Mouse (Mus musculus): ENCODE data around the gene Pcca. TPM values are rescaled to one million over a fixed set of nuclear protein-coding genes. Genes with fewer than 3 reads are reported as not detected.

The Pcca gene
- polyA plus RNA-seq, 1 experiment from 2014 or later, result 34.9 TPM

GRCm38 (mm10) chr14:122760803-122761202 is 226.7 kb downstream of the Pcca start:
- no peak overlapping the region for H3K9ac ChIP-seq
- no peak overlapping the region for H3K4me2 ChIP-seq (replicated peaks)
- no peak overlapping the region for H3K27ac ChIP-seq
- ATAC-seq (ENCODE audit: low FRiP score), result no peak
- H3K27me3 ChIP-seq, result no peaks in the 10 kb centered on the region
- H3K9me3 ChIP-seq (replicated peaks), result no peaks in the 10 kb centered on the region
- no peaks in the 10 kb centered on the region for H3K36me3 ChIP-seq
- 0 out of 2 replicates have a peak, but pooled peaks cover 3% of the 10 kb centered on the region for H3K4me1 ChIP-seq
- H3K4me3 ChIP-seq, result no peak overlapping the region

GRCm38 (mm10) chr14:122762603-122763002 is 228.5 kb downstream of the Pcca start:
- no peak overlapping the region for H3K4me3 ChIP-seq
- 0 out of 2 replicates have a peak, but pooled peaks cover 3% of the 10 kb centered on the region for H3K4me1 ChIP-seq
- H3K9me3 ChIP-seq (replicated peaks), result no peaks in the 10 kb centered on the region
- H3K36me3 ChIP-seq, result no peaks in the 10 kb centered on the region
- no peak for ATAC-seq (ENCODE audit: low FRiP score)
- no peak overlapping the region for H3K4me2 ChIP-seq (replicated peaks)
- H3K27ac ChIP-seq, result no peak overlapping the region
- H3K27me3 ChIP-seq, result no peaks in the 10 kb centered on the region
- H3K9ac ChIP-seq, result no peak overlapping the region

GRCm38 (mm10) chr14:122765951-122766350 is 231.8 kb downstream of the Pcca start:
- Histone ChIP-seq H3K9ac (no peak overlapping the region), H3K4me1 (0 out of 2 replicates have a peak, but pooled peaks cover 3% of the 10 kb centered on the region), H3K27me3 (no peaks in the 10 kb centered on the region), H3K27ac (no peak overlapping the region), H3K4me2 (replicated peaks) (no peak overlapping the region), H3K9me3 (replicated peaks) (no peaks in the 10 kb centered on the region), H3K4me3 (no peak overlapping the region), H3K36me3 (no peaks in the 10 kb centered on the region)
- ATAC-seq (ENCODE audit: low FRiP score), result no peak
- WGBS, result 60% methylated on average over 2 of the region's 2 CpGs

GRCm38 (mm10) chr14:122766448-122766847 is 232.3 kb downstream of the Pcca start:
- H3K4me1 ChIP-seq, result 0 out of 2 replicates have a peak, but pooled peaks cover 3% of the 10 kb centered on the region
- no peak overlapping the region for H3K4me3 ChIP-seq
- H3K4me2 ChIP-seq (replicated peaks), result no peak overlapping the region
- H3K36me3 ChIP-seq, result no peaks in the 10 kb centered on the region
- no peaks in the 10 kb centered on the region for H3K27me3 ChIP-seq
- H3K9me3 ChIP-seq (replicated peaks), result no peaks in the 10 kb centered on the region
- no peak overlapping the region for H3K9ac ChIP-seq
- no peak overlapping the region for H3K27ac ChIP-seq
- no peak for ATAC-seq (ENCODE audit: low FRiP score)
- 96% methylated on average over 5 of the region's 5 CpGs for WGBS

GRCm38 (mm10) chr14:122784701-122785100 is 250.6 kb downstream of the Pcca start:
- Histone ChIP-seq H3K36me3 (no peaks in the 10 kb centered on the region), H3K4me3 (no peak overlapping the region), H3K27me3 (no peaks in the 10 kb centered on the region), H3K27ac (no peak overlapping the region), H3K4me2 (replicated peaks) (no peak overlapping the region), H3K4me1 (no peaks in the 10 kb centered on the region), H3K9me3 (replicated peaks) (no peaks in the 10 kb centered on the region), H3K9ac (no peak overlapping the region)
- ATAC-seq (ENCODE audit: low FRiP score), result no peak
- WGBS, result 84% methylated on average over 4 of the region's 4 CpGs

GRCm38 (mm10) chr14:122788199-122788598 is 254.1 kb downstream of the Pcca start:
- no peak for ATAC-seq (ENCODE audit: low FRiP score)

GRCm38 (mm10) chr14:122790111-122790510 is 256.0 kb downstream of the Pcca start:
- Histone ChIP-seq H3K9ac (no peak overlapping the region), H3K4me2 (replicated peaks) (no peak overlapping the region), H3K9me3 (replicated peaks) (no peaks in the 10 kb centered on the region), H3K27ac (no peak overlapping the region), H3K36me3 (no peaks in the 10 kb centered on the region), H3K4me3 (no peak overlapping the region), H3K27me3 (no peaks in the 10 kb centered on the region), H3K4me1 (no peaks in the 10 kb centered on the region)
- WGBS, result 80% methylated on average over 7 of the region's 7 CpGs
- ATAC-seq (ENCODE audit: low FRiP score), result no peak

More at GRCm38 (mm10) chr14:122788199-122788598, 254.1 kb downstream of the Pcca start:
- H3K27ac ChIP-seq, result no peak overlapping the region
- H3K27me3 ChIP-seq, result no peaks in the 10 kb centered on the region
- no peak overlapping the region for H3K4me2 ChIP-seq (replicated peaks)
- no peaks in the 10 kb centered on the region for H3K4me1 ChIP-seq
- H3K4me3 ChIP-seq, result no peak overlapping the region
- H3K36me3 ChIP-seq, result no peaks in the 10 kb centered on the region
- no peak overlapping the region for H3K9ac ChIP-seq
- WGBS, result 61% methylated on average over 2 of the region's 2 CpGs
- H3K9me3 ChIP-seq (replicated peaks), result no peaks in the 10 kb centered on the region

- WGBS, result 92% methylated on average over 4 of the region's 4 CpGs
- no peak overlapping the region for H3K27ac ChIP-seq
- H3K4me3 ChIP-seq, result no peak overlapping the region
- H3K36me3 ChIP-seq, result no peaks in the 10 kb centered on the region
- H3K4me1 ChIP-seq, result no peaks in the 10 kb centered on the region
- no peaks in the 10 kb centered on the region for H3K27me3 ChIP-seq
- H3K4me2 ChIP-seq (replicated peaks), result no peak overlapping the region
- no peaks in the 10 kb centered on the region for H3K9me3 ChIP-seq (replicated peaks)
- no peak overlapping the region for H3K9ac ChIP-seq
- no peak for ATAC-seq (ENCODE audit: low FRiP score)
Observed at GRCm38 (mm10) chr14:122793368-122793767, 259.2 kb downstream of the Pcca start.

- H3K9ac ChIP-seq, result no peak overlapping the region
- no peaks in the 10 kb centered on the region for H3K27me3 ChIP-seq
- H3K4me1 ChIP-seq, result no peaks in the 10 kb centered on the region
- H3K4me3 ChIP-seq, result no peak overlapping the region
- no peak for ATAC-seq (ENCODE audit: low FRiP score)
- WGBS, result 81% methylated on average over 4 of the region's 4 CpGs
- H3K36me3 ChIP-seq, result no peaks in the 10 kb centered on the region
- no peak overlapping the region for H3K4me2 ChIP-seq (replicated peaks)
- no peaks in the 10 kb centered on the region for H3K9me3 ChIP-seq (replicated peaks)
- no peak overlapping the region for H3K27ac ChIP-seq
Observed at GRCm38 (mm10) chr14:122800296-122800695, 266.2 kb downstream of the Pcca start.

- H3K4me1 ChIP-seq, result no peaks in the 10 kb centered on the region
- H3K4me2 ChIP-seq (replicated peaks), result no peak overlapping the region
- H3K27ac ChIP-seq, result no peak overlapping the region
- no peak overlapping the region for H3K4me3 ChIP-seq
- WGBS, result 81% methylated on average over 3 of the region's 3 CpGs
- H3K36me3 ChIP-seq, result no peaks in the 10 kb centered on the region
- H3K9ac ChIP-seq, result no peak overlapping the region
- ATAC-seq (ENCODE audit: low FRiP score), result no peak
- no peaks in the 10 kb centered on the region for H3K27me3 ChIP-seq
- H3K9me3 ChIP-seq (replicated peaks), result no peaks in the 10 kb centered on the region
Observed at GRCm38 (mm10) chr14:122821002-122821401, 286.9 kb downstream of the Pcca start.

- 58% methylated on average over 2 of the region's 2 CpGs for WGBS
- ATAC-seq (ENCODE audit: low FRiP score), result no peak
- H3K36me3 ChIP-seq, result no peaks in the 10 kb centered on the region
Observed at GRCm38 (mm10) chr14:122823791-122824190, 289.7 kb downstream of the Pcca start.

GRCm38 (mm10) chr14:122825464-122825863 is 291.3 kb downstream of the Pcca start:
- Histone ChIP-seq H3K4me3 (no peak overlapping the region), H3K9me3 (replicated peaks) (no peaks in the 10 kb centered on the region), H3K9ac (no peak overlapping the region), H3K4me2 (replicated peaks) (no peak overlapping the region), H3K4me1 (no peaks in the 10 kb centered on the region), H3K27ac (no peak overlapping the region), H3K36me3 (no peaks in the 10 kb centered on the region), H3K27me3 (no peaks in the 10 kb centered on the region)
- 86% methylated on average over 2 of the region's 2 CpGs for whole genome bisulfite sequencing
- no peak; the same call in 1 of the 2 replicates for ATAC-seq (ENCODE audit: low FRiP score)

More at GRCm38 (mm10) chr14:122823791-122824190, 289.7 kb downstream of the Pcca start:
- no peak overlapping the region for H3K4me2 ChIP-seq (replicated peaks)
- H3K9me3 ChIP-seq (replicated peaks), result no peaks in the 10 kb centered on the region
- no peak overlapping the region for H3K9ac ChIP-seq
- H3K27ac ChIP-seq, result no peak overlapping the region
- H3K27me3 ChIP-seq, result no peaks in the 10 kb centered on the region
- no peaks in the 10 kb centered on the region for H3K4me1 ChIP-seq
- H3K4me3 ChIP-seq, result no peak overlapping the region

- Histone ChIP-seq H3K9ac (no peak overlapping the region), H3K4me2 (replicated peaks) (no peak overlapping the region), H3K36me3 (no peaks in the 10 kb centered on the region), H3K27ac (no peak overlapping the region), H3K27me3 (no peaks in the 10 kb centered on the region), H3K4me3 (no peak overlapping the region), H3K4me1 (no peaks in the 10 kb centered on the region), H3K9me3 (replicated peaks) (no peaks in the 10 kb centered on the region)
- 92% methylated on average over 1 of the region's 1 CpGs for WGBS
- no peak for ATAC-seq (ENCODE audit: low FRiP score)
Observed at GRCm38 (mm10) chr14:122830433-122830832, 296.3 kb downstream of the Pcca start.
